Mouse (Mus musculus): ENCODE measurements around the gene Nckap5l. TPM values are rescaled to one million over a fixed set of nuclear protein-coding genes. Genes with fewer than 3 reads are reported as not detected.

Nckap5l gene
- polyA plus RNA-seq, 1 experiment from 2014 or later = 12.4 TPM

GRCm38 (mm10) chr15:99420521-99421014 lies 37.0 kb downstream of the Nckap5l start:
- 3% methylated on average over 12 of the region's 12 CpGs for WGBS

GRCm38 (mm10) chr15:99420101-99420500 lies 37.4 kb downstream of the Nckap5l start:
- Histone ChIP-seq H3K36me3 (peaks cover 16% of the 10 kb centered on the region; the same call in 1 of the 2 replicates), H3K4me1 (peaks cover 15% of the 10 kb centered on the region), H3K27me3 (no peaks in the 10 kb centered on the region), H3K9me3 (no peaks in the 10 kb centered on the region), H3K9ac (replicated peaks) (no peak overlapping the region), H3K4me2 (replicated peaks) (peak overlapping the region; percentile 14; the same call in 1 of the 2 replicates), H3K4me3 (no peak overlapping the region), H3K27ac (replicated peaks) (peak overlapping the region; percentile 58)
- 12% methylated on average over 5 of the region's 5 CpGs for WGBS
- ATAC-seq (replicated peaks) = no peak

More at GRCm38 (mm10) chr15:99420521-99421014, 37.0 kb downstream of the Nckap5l start:
- no peak overlapping the region for H3K9ac ChIP-seq (replicated peaks)
- H3K27me3 ChIP-seq = no peaks in the 10 kb centered on the region
- H3K4me3 ChIP-seq = no peak overlapping the region
- peaks cover 20% of the 10 kb centered on the region; the same call in 1 of the 2 replicates for H3K36me3 ChIP-seq
- H3K27ac ChIP-seq (replicated peaks) = peak overlapping the region; percentile 58
- H3K4me1 ChIP-seq = peaks cover 15% of the 10 kb centered on the region
- peak; percentile 58 for ATAC-seq (replicated peaks)
- H3K9me3 ChIP-seq = no peaks in the 10 kb centered on the region
- H3K4me2 ChIP-seq (replicated peaks) = peak overlapping the region; percentile 14; the same call in 1 of the 2 replicates

DNA sequence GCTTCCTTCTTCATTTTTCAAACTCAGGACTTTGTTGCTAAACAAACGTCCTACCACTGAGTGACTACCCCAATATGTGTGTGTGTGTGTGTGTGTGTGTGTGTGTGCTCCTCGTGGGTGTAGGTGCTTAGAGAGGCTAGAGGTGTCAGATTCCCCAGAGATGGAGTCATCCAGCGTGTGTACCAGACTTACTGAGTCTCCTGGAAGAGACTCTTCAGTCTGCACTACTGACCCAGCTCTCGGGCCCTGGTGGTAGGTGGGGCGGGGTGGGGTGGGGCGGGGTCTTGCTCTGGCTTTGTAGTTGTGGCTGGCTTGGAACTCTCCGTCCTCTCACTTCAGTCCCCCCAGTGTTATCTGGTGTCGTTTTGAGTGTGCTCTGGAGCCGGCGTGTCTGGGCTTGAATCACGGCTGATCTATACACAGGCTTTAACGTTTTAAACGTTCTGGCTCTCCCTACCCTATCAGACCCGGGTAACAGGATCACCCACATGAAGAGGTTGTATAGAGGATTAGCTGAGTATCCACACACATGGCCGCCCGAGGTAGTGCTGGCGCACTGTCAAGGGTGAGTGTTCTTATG lies 39.8 kb downstream of the Nckap5l start:
- H3K9ac ChIP-seq (replicated peaks) = no peak overlapping the region
- no peaks in the 10 kb centered on the region for H3K27me3 ChIP-seq
- no peak overlapping the region for H3K27ac ChIP-seq (replicated peaks)
- no peaks in the 10 kb centered on the region for H3K9me3 ChIP-seq
- 52% methylated on average over 17 of the region's 17 CpGs for WGBS
- H3K36me3 ChIP-seq = peaks cover 7% of the 10 kb centered on the region; the same call in 1 of the 2 replicates
- no peak overlapping the region for H3K4me3 ChIP-seq
- no peak for ATAC-seq (replicated peaks)
- H3K4me1 ChIP-seq = peaks cover 15% of the 10 kb centered on the region
- no peak overlapping the region for H3K4me2 ChIP-seq (replicated peaks)

- Histone ChIP-seq H3K9me3 (no peaks in the 10 kb centered on the region), H3K27me3 (no peaks in the 10 kb centered on the region), H3K4me1 (peaks cover 15% of the 10 kb centered on the region), H3K9ac (replicated peaks) (no peak overlapping the region), H3K36me3 (no peaks in the 10 kb centered on the region), H3K4me2 (replicated peaks) (no peak overlapping the region), H3K27ac (replicated peaks) (no peak overlapping the region), H3K4me3 (no peak overlapping the region)
- 22% methylated on average over 4 of the region's 4 CpGs for WGBS
- no peak for ATAC-seq (replicated peaks)
These were observed 40.6 kb downstream of the Nckap5l start for GRCm38 (mm10) chr15:99416957-99417356.

- no peaks in the 10 kb centered on the region for H3K36me3 ChIP-seq
- H3K9ac ChIP-seq (replicated peaks) = no peak overlapping the region
- no peak overlapping the region for H3K4me3 ChIP-seq
- H3K4me2 ChIP-seq (replicated peaks) = no peak overlapping the region
- peaks cover 15% of the 10 kb centered on the region for H3K4me1 ChIP-seq
- 21% methylated on average over 13 of the region's 13 CpGs for WGBS
- no peaks in the 10 kb centered on the region for H3K27me3 ChIP-seq
- peak; percentile 41; the same call in 1 of the 2 replicates for ATAC-seq (replicated peaks)
- H3K27ac ChIP-seq (replicated peaks) = no peak overlapping the region
- H3K9me3 ChIP-seq = no peaks in the 10 kb centered on the region
These were observed 41.1 kb downstream of the Nckap5l start for GRCm38 (mm10) chr15:99416348-99416882.

DNA sequence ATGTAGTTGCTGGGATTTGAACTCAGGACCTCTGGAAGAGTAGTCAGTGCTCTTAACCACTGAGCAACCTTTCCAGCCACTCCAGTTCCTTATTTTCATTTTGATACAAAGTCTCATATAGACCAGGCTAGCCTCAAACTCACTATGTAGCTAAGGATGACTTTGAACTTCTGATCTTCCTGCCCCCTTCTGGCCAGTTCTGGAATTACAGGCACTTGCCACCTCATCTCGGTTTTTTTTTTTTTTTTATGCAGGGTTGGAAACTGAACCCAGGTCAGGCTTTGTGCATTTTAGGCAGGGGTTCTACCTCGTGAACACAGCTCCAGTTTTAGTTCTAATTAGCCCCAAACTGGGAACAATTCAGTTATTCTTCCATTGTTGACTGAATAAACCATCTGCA lies 41.8 kb downstream of the Nckap5l start:
- ATAC-seq (replicated peaks) = no peak
- WGBS = 19% methylated on average over 2 of the region's 2 CpGs
- no peaks in the 10 kb centered on the region for H3K9me3 ChIP-seq

DNA sequence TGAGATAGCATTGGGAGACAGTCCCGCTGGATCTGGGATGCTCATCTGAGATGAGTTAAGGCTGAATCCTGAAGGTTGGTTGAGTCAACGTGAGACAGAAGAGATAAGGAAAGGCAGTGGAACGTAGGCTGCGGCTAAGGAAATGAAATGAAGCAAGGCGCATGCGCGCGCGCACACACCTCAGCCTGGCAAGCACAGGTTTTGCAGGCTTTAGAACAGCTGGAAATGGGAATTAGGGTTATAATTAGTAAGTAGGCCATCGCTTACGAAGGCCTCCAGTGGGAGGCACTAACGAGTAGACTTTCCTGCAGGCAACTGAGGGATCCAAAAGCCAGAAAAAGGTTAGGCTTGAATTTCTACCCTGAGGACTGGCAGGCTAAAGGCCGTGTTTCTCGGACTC lies 45.8 kb downstream of the Nckap5l start:
- no peaks in the 10 kb centered on the region for H3K27me3 ChIP-seq
- WGBS = 62% methylated on average over 14 of the region's 14 CpGs
- no peaks in the 10 kb centered on the region for H3K9me3 ChIP-seq
- H3K27ac ChIP-seq (replicated peaks) = no peak overlapping the region
- no peak overlapping the region for H3K9ac ChIP-seq (replicated peaks)
- peaks cover 4% of the 10 kb centered on the region for H3K4me1 ChIP-seq
- H3K4me2 ChIP-seq (replicated peaks) = no peak overlapping the region
- no peak overlapping the region for H3K4me3 ChIP-seq
- no peak for ATAC-seq (replicated peaks)
- H3K36me3 ChIP-seq = peaks cover 37% of the 10 kb centered on the region

More for the DNA sequence above, 41.8 kb downstream of the Nckap5l start:
- H3K4me3 ChIP-seq = no peak overlapping the region
- H3K36me3 ChIP-seq = no peaks in the 10 kb centered on the region
- no peak overlapping the region for H3K27ac ChIP-seq (replicated peaks)
- no peak overlapping the region for H3K9ac ChIP-seq (replicated peaks)
- H3K27me3 ChIP-seq = no peaks in the 10 kb centered on the region
- H3K4me1 ChIP-seq = peaks cover 12% of the 10 kb centered on the region
- no peak overlapping the region for H3K4me2 ChIP-seq (replicated peaks)

GRCm38 (mm10) chr15:99408845-99409244 lies 48.7 kb downstream of the Nckap5l start:
- ATAC-seq (replicated peaks) = no peak
- WGBS = 92% methylated on average over 9 of the region's 9 CpGs

DNA sequence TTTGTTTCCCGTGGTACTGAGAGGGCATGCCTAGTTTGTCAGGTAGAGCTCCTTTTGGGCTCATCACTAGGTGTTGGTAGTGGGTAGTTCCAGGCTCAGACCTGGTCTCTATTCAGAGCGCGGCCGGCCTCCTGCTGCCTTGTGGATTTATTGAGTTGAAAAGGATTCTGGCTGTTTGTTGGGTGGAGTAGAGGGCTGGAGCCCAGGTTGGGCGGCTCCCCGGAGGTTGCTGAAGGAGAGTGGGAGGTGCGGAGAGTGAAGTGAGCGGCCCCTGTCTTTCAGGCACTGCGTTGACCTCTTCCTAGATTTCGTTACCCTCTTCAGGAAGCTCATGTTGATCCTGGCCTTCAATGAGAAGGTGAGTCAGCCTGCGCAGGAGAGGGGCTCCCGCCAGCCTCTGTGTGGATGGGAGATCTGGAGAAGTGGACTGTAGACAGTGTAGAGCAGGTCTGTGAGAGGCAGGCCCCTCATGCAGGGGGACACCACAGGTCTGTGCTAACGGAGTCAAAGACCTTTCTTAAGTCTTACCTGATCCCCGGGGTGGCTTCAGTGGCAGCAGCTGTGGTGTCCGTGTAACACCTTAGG lies 50.5 kb downstream of the Nckap5l start:
- Histone ChIP-seq H3K27ac (replicated peaks) (no peak overlapping the region), H3K4me2 (replicated peaks) (no peak overlapping the region), H3K4me3 (no peak overlapping the region), H3K27me3 (no peaks in the 10 kb centered on the region), H3K9me3 (no peaks in the 10 kb centered on the region), H3K36me3 (peaks cover 74% of the 10 kb centered on the region), H3K4me1 (no peaks in the 10 kb centered on the region), H3K9ac (replicated peaks) (no peak overlapping the region)
- no peak for ATAC-seq (replicated peaks)
- WGBS = 90% methylated on average over 15 of the region's 15 CpGs

More at GRCm38 (mm10) chr15:99408845-99409244, 48.7 kb downstream of the Nckap5l start:
- Histone ChIP-seq H3K9me3 (no peaks in the 10 kb centered on the region), H3K4me2 (replicated peaks) (no peak overlapping the region), H3K9ac (replicated peaks) (no peak overlapping the region), H3K27me3 (no peaks in the 10 kb centered on the region), H3K36me3 (peaks cover 66% of the 10 kb centered on the region), H3K4me1 (no peaks in the 10 kb centered on the region), H3K4me3 (no peak overlapping the region), H3K27ac (replicated peaks) (no peak overlapping the region)

DNA sequence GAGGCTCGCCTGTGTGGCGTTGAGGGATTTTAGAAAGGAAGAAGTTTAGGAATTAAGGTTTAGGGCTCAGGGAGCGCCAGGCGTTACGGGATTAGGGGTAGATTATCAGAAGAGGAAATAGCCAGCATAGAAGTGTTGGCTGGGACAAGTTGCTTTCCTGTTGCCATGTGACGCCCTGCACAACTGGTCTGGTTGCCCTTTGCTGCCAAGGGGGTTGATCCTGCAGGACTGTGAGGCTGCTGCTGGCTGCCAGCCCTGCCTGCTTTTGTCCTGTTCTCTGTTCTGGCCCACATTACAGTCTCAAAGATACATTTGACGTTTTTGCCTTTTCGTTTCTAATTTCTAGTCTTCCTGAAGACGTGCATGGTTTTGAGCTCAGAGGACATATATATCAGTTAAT lies 52.4 kb downstream of the Nckap5l start:
- H3K27ac ChIP-seq (replicated peaks) = no peak overlapping the region
- H3K4me2 ChIP-seq (replicated peaks) = no peak overlapping the region
- no peak overlapping the region for H3K9ac ChIP-seq (replicated peaks)
- peaks cover 72% of the 10 kb centered on the region for H3K36me3 ChIP-seq
- no peaks in the 10 kb centered on the region for H3K27me3 ChIP-seq
- WGBS = 89% methylated on average over 9 of the region's 9 CpGs
- H3K4me3 ChIP-seq = no peak overlapping the region
- ATAC-seq (replicated peaks) = no peak
- H3K9me3 ChIP-seq = no peaks in the 10 kb centered on the region
- no peaks in the 10 kb centered on the region for H3K4me1 ChIP-seq

- ATAC-seq (replicated peaks) = no peak
- no peak overlapping the region for H3K27ac ChIP-seq (replicated peaks)
- no peak overlapping the region for H3K9ac ChIP-seq (replicated peaks)
- WGBS = 95% methylated on average over 12 of the region's 12 CpGs
- H3K4me1 ChIP-seq = 0 out of 2 replicates have a peak, but pooled peaks cover 7% of the 10 kb centered on the region
- H3K36me3 ChIP-seq = peaks cover 55% of the 10 kb centered on the region
- H3K27me3 ChIP-seq = no peaks in the 10 kb centered on the region
- no peaks in the 10 kb centered on the region for H3K9me3 ChIP-seq
- H3K4me3 ChIP-seq = no peak overlapping the region
- no peak overlapping the region for H3K4me2 ChIP-seq (replicated peaks)
These were observed 54.2 kb downstream of the Nckap5l start for GRCm38 (mm10) chr15:99403159-99403889.

GRCm38 (mm10) chr15:99400602-99401001 lies 56.9 kb downstream of the Nckap5l start:
- 89% methylated on average over 6 of the region's 6 CpGs for WGBS
- Histone ChIP-seq H3K9ac (replicated peaks) (no peak overlapping the region), H3K9me3 (no peaks in the 10 kb centered on the region), H3K4me2 (replicated peaks) (no peak overlapping the region), H3K4me1 (peaks cover 23% of the 10 kb centered on the region), H3K36me3 (peaks cover 29% of the 10 kb centered on the region), H3K27ac (replicated peaks) (no peak overlapping the region), H3K4me3 (no peak overlapping the region), H3K27me3 (no peaks in the 10 kb centered on the region)
- no peak for ATAC-seq (replicated peaks)
